Mouse (Mus musculus) spleen, adult 2 months (tissue): Measurements from ENCODE around the gene Rab25. TPM values are rescaled to one million over a fixed set of nuclear protein-coding genes. Genes with fewer than 3 reads are reported as not detected.

Source experiments
- DNase-seq, 2 experiments: peaks; one replicate each; pipeline versions ENCODE4 v3.0.0 to v3.0.0-alpha.2; 2012 to 2021; ENCODE audit warnings: low spot score in 2 of 2, low read depth in 1 of 2
- H3K27ac ChIP-seq: fragments of 200-500 bp; 2 replicates; pipeline ENCODE4 v1.5.1; 2012; ENCODE audit warnings: low read length, inconsistent platforms; ENCODE audit not compliant: insufficient read depth
- H3K27me3 ChIP-seq: fragments of 200-500 bp; 2 replicates; pipeline ENCODE4 v1.6.1; 2012; ENCODE audit warnings: mild to moderate bottlenecking, moderate library complexity, low read length, inconsistent platforms; ENCODE audit not compliant: control insufficient read depth, insufficient read depth
- H3K36me3 ChIP-seq: fragments of 200-500 bp; 2 replicates; pipeline ENCODE4 v1.6.1; 2012; ENCODE audit warnings: mild to moderate bottlenecking, low read length, inconsistent platforms; ENCODE audit not compliant: control insufficient read depth, insufficient read depth
- H3K4me1 ChIP-seq: fragments of 200-500 bp; 2 replicates; pipeline ENCODE4 v1.6.1; 2011; ENCODE audit warnings: inconsistent platforms; ENCODE audit not compliant: control insufficient read depth, insufficient read depth, insufficient read length
- H3K4me3 ChIP-seq: fragments of 200-500 bp; 2 replicates; pipeline ENCODE4 v1.5.1; 2011; ENCODE audit warnings: mild to moderate bottlenecking, inconsistent platforms; ENCODE audit not compliant: insufficient read depth, insufficient read length; ENCODE audit errors: extremely low read depth
- CTCF ChIP-seq: fragments of 200-500 bp; IDR thresholded peaks from 2 replicates; pipeline ENCODE4 v1.5.1; 2011; ENCODE audit warnings: mild to moderate bottlenecking, inconsistent platforms; ENCODE audit not compliant: insufficient read depth, insufficient read length, insufficient replicate concordance; ENCODE audit errors: extremely low read depth
- POLR2A ChIP-seq: fragments of 200-500 bp; IDR thresholded peaks from 2 replicates; pipeline ENCODE4 v1.6.1; 2011; ENCODE audit warnings: low read depth, low read length, inconsistent platforms
- WGBS: fragments of 180-500 bp; shearing (Covaris S2); methylation state at CpG from one replicate; pipeline ENCODE4 v1.1.7; 2018; 5-methylcytosine and 5-hydroxymethylcytosine counted together
- polyA plus RNA-seq: library from polyadenylated mRNA; depleted of rRNA; stranded (reverse); fragments of >200 nt; gene quantifications from 2 replicates; pipeline ENCODE4 v1.2.3, GENCODE M21; 2012

Rab25 gene
- polyA plus RNA-seq, 1 experiment: 1.3 TPM

- Histone ChIP-seq H3K36me3 (peaks cover 38% of the 10 kb centered on the region), H3K27me3 (no peaks in the 10 kb centered on the region), H3K27ac (no peak overlapping the region), H3K4me1 (no peaks in the 10 kb centered on the region), H3K4me3 (no peak overlapping the region)
- WGBS: 76% methylated on average over 6 of the region's 6 CpGs
- DNase-seq: no peak
- TF ChIP-seq CTCF: no peak
- TF ChIP-seq POLR2A: no peak
Measured at GRCm38 (mm10) chr3:88567892-88568291, 19.8 kb upstream of the Rab25 start.

- no peak overlapping the region for H3K4me3 ChIP-seq
- DNase-seq: no peak
- H3K4me1 ChIP-seq: no peaks in the 10 kb centered on the region
- no peaks in the 10 kb centered on the region for H3K27me3 ChIP-seq
- peaks cover 38% of the 10 kb centered on the region for H3K36me3 ChIP-seq
- WGBS: 90% methylated on average over 4 of the region's 4 CpGs
- no peak overlapping the region for H3K27ac ChIP-seq
- TF ChIP-seq POLR2A (no peak), CTCF (no peak)
Measured at GRCm38 (mm10) chr3:88566536-88567061, 18.5 kb upstream of the Rab25 start.

- no peak overlapping the region for H3K4me3 ChIP-seq
- H3K27me3 ChIP-seq: no peaks in the 10 kb centered on the region
- H3K36me3 ChIP-seq: peaks cover 38% of the 10 kb centered on the region
- 97% methylated on average over 3 of the region's 3 CpGs for WGBS
- no peak overlapping the region for H3K27ac ChIP-seq
- TF ChIP-seq POLR2A (no peak), CTCF (no peak)
- no peak for DNase-seq
- no peaks in the 10 kb centered on the region for H3K4me1 ChIP-seq
Measured at GRCm38 (mm10) chr3:88566116-88566515, 18.0 kb upstream of the Rab25 start.

GRCm38 (mm10) chr3:88563966-88564365 is 15.9 kb upstream of the Rab25 start:
- Histone ChIP-seq H3K27me3 (no peaks in the 10 kb centered on the region), H3K36me3 (peaks cover 44% of the 10 kb centered on the region), H3K27ac (no peak overlapping the region), H3K4me3 (no peak overlapping the region), H3K4me1 (no peaks in the 10 kb centered on the region)
- TF ChIP-seq CTCF: no peak
- DNase-seq: no peak
- 95% methylated on average over 7 of the region's 7 CpGs for WGBS

GRCm38 (mm10) chr3:88563442-88563841 is 15.3 kb upstream of the Rab25 start:
- whole genome bisulfite sequencing: 86% methylated on average over 4 of the region's 4 CpGs
- no peak for TF ChIP-seq POLR2A
- no peak for TF ChIP-seq CTCF
- Histone ChIP-seq H3K27me3 (no peaks in the 10 kb centered on the region), H3K4me1 (no peaks in the 10 kb centered on the region), H3K36me3 (peaks cover 42% of the 10 kb centered on the region), H3K4me3 (no peak overlapping the region), H3K27ac (no peak overlapping the region)
- no peak for DNase-seq

GRCm38 (mm10) chr3:88561989-88562388 is 13.9 kb upstream of the Rab25 start:
- WGBS: 84% methylated on average over 4 of the region's 4 CpGs
- no peaks in the 10 kb centered on the region for H3K4me1 ChIP-seq
- no peak overlapping the region for H3K27ac ChIP-seq
- no peak for DNase-seq
- no peak for TF ChIP-seq POLR2A
- TF ChIP-seq CTCF: no peak
- H3K36me3 ChIP-seq: peaks cover 36% of the 10 kb centered on the region
- H3K4me3 ChIP-seq: no peak overlapping the region
- H3K27me3 ChIP-seq: no peaks in the 10 kb centered on the region

- no peaks in the 10 kb centered on the region for H3K27me3 ChIP-seq
- WGBS: 96% methylated on average over 9 of the region's 9 CpGs
- no peak overlapping the region for H3K4me3 ChIP-seq
- DNase-seq: no peak
- H3K27ac ChIP-seq: no peak overlapping the region
- H3K36me3 ChIP-seq: peaks cover 24% of the 10 kb centered on the region
- H3K4me1 ChIP-seq: no peaks in the 10 kb centered on the region
- TF ChIP-seq POLR2A (no peak), CTCF (no peak)
Measured at GRCm38 (mm10) chr3:88559596-88559995, 11.5 kb upstream of the Rab25 start.
